Mouse (Mus musculus) layer of hippocampus, postnatal 10 days (tissue): ENCODE data around the gene Krt88. TPM values are rescaled to one million over a fixed set of nuclear protein-coding genes. Genes with fewer than 3 reads are reported as not detected.

ENCODE experiments used
- DNase-seq, 2 experiments: peaks; one replicate each; pipeline ENCODE4 v3.0.0; 2021; ENCODE audit warnings: low spot score in 2 of 2
- long read RNA-seq: library from polyadenylated mRNA; stranded (forward); transcript quantifications from one replicate; pipeline ENCODE4 v2.0.0, GENCODE M21; 2023
- total RNA-seq, 2 experiments: library from RNA; stranded (reverse); gene quantifications; 2 replicates each; pipeline ENCODE4 v1.2.3; 2021

The Krt88 gene
- not detected for total RNA-seq
- long read RNA-seq = 0 reads

DNA sequence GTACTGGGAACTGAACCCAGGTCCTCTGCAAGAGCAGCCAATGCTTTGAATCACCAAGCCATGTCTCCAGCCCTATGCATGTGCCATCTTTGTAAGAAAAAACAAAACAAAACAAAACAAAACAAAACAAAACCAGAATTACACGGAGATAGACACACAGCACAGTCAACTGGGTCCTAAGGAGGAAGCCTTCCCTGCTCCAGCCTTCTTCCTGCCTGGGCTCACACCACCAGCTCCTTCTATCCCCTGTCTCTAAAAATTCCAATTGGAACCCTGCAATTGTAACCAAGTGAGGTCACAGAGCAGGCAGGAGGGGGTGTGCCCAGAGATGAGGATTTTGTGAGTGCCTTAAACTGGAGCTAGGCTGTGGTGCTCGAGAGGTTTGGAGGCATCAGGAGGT lies at the start of gene Krt88:
Krt88 (plus strand) TSS at position 301 of the 400 bp plus-strand sequence.
- no peak for DNase-seq

DNA sequence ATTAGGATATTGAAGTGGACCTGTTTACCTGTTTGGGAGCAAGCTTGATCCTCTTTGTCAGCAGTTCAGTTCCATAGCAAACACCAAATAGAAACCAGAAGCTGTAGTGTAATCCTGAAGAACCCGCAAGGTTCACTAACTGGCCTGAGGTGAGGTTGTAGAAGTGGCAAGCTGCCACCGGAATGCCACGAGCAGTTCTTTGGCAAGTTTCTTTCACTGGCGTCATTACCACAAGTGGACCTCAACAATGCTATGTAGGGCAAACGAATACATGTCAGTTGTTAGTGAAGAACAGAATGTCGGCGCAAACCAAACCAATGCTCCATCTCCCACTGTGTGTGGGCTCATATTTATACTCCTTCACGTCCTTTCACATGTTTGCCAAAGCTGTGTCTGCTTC lies 49.3 kb upstream of the Krt88 start:
- DNase-seq = no peak

DNA sequence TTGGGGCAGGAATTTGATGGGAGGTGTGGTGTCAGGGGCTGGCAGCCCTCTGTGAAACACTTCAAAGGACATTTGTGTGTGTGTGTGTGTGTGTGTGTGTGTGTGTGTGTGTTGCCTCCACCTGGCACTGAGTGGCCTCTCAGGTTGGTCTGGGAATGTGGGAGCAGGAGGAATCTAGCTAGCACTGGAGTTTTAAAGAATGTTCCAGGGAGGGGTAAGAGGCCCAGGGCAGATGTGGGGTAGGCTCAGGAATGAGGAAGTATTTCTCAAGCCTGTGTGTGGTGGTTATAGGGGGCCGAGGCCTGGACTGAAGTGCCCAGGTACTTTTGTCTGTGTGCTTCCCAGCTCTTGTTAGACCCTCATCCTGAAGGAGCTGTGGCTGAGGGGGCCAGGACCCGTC lies 36.8 kb upstream of the Krt88 start, which contains the start of gene Krt7:
Krt7 (plus strand) TSS at position 269 of the 400 bp plus-strand sequence.
- no peak for DNase-seq

DNA sequence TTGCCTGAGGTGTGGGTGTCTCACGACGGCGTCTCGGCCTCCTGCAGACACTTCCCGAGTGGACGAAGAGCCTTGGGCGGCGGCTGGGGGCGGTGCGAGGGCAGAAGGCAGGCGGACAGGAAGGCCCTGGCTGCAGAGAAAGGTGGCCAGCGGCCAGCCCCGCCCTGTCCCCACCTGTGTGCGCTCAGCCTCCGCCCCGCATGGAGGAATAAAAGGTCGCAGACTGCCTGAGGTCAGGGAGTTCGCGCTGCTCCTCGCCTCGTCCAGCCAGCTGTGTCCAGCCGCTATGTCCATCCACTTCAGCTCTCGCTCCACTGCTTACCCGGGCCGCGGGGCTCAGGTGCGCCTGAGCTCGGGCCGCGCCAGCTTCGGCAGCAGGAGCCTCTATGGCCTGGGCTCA lies 35.4 kb upstream of the Krt88 start:
- DNase-seq = no peak

DNA sequence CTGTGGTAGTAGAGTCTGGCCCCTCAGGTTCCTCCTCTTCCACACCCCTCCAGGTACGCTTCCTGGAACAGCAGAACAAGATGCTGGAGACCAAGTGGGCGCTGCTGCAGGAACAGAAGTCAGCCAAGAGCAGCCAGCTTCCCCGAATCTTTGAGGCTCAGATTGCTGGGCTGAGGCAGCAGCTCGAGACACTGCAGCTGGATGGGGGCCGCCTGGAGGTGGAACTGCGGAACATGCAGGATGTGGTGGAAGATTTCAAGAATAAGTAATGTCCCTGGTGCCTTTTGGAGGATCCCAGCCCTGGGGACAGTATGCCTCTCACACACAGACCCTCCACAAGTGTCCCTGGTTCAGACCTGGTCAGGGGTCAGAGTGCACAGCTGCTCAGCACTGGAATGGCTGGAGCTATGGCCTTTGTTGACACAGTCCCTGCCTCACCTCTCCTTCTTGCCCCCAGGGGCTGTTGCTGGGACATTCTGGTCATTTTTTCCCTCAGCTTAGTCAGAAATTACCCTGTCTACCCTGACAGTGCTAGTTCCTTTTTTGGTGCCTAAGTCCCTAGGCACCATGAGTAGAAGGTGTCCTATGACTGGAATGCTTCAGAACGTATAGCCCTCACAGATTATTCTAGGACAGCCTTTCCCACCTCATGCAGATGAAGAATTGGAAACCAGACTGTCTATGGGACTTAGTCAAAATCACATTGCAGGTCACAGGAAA lies 33.5 kb upstream of the Krt88 start:
- no peak for DNase-seq

DNA sequence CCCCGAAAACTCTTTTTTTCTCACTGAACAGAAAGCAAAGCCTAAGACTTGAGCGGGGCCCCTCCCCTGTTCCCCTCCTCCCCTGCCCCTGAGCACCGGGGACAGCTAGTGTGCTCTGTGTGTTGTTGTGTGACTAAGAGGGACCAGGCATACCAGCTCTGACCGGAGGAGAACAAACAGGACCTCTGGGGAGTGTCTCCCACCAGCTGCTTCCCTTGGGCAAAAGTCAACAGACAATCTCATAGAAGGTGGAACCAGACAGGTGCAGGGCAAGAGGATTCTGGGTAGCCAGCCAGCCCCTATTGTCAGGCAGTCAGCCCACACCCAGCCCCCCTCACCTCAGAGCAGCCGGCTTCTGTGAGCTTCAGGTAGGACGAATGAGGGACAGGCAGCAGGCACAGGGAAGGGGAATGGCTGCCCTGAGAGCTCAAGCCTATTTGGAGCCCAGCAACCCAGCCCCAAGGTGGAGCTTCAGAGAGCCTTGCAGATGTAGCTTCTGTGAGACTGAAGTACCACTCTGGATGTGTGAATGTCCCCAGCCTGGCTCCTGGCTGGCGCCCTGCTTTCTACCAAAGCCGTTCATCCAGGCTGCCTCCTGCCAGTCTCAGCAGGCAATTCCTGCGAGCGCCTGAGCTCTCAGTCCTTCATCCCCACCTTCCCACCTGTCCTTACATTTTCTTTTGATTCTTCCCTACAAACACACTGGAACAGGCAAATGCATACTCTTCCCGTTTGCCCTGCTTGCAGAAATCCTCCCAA lies 32.6 kb upstream of the Krt88 start:
- DNase-seq = no peak

DNA sequence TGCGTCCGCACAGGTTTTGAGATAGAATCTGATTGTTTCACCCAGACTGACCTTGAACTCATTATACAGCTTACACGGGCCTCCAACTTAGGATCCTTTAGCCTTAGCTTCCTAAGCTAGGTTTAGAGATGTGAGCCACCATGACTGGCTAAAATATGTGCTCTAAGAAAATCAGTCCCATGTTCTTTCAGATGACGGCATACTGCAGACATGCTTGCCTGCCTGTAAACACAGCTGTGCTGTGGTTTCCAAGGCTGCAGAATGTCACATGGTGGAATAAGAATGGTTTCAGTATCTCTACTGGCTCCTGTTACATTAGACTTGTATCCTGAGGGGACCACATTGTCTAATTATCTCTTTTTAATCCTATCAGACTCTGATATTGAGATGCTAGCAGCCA lies 28.6 kb upstream of the Krt88 start:
- DNase-seq = no peak

DNA sequence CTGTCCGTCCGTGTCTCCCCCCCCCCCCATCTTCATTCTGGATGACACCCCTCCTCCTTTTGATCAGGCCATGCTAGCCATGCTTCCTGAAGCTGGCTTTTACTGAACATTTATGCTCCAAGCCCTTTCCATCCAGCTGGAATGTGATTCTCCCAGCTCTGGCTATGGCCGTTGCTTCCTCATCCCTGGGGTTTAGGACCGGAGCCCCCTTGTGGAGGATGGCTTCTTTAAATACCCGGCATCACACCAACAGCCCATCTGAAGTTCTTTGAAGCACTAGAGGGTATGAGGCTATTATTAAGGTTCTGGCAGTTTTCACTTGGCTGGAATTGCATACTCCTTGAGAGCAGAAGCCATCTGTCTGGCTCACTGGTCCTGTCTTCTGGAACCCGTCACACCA lies 26.6 kb upstream of the Krt88 start:
- peak; percentile 23 to 43 for DNase-seq

DNA sequence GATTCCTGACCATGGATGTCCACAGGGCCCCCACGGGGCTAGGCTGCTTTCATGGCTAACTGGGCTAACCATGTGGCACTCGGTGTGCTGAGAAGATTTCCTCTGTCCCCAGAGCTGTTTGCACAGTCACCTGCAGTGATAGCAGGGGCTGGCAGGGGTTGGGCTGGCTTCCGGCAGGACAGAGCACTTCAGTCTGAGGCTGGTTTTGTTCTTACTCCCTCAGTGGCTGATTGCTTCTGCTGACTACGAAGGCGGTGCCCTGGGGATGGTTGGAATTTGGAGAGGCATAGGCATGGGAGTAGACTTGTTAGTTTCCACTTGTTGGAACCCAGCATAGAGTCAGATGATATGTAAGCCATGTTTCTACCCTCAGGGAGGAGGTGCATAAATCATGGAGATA lies 22.6 kb upstream of the Krt88 start:
- DNase-seq = no peak

DNA sequence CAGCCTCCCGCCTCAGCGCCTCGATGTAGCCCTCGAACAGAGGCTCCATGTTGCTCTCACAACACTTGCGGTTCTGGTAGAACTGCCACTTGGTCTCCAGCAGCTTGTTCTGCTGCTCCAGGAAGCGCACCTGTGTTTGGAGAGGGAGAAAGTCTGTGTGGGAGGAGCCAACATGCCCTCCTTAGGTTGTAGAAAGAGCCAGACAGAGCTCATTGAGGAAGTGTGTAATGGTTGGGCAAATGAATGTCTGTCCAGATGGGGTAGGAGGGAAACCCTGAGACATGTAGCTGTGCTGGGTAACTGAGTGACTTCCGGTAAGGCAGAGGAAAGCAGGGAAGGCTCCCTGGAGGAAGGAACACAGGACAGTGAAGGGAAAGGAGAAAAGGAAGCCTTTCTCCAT lies 10.9 kb upstream of the Krt88 start:
- no peak for DNase-seq

DNA sequence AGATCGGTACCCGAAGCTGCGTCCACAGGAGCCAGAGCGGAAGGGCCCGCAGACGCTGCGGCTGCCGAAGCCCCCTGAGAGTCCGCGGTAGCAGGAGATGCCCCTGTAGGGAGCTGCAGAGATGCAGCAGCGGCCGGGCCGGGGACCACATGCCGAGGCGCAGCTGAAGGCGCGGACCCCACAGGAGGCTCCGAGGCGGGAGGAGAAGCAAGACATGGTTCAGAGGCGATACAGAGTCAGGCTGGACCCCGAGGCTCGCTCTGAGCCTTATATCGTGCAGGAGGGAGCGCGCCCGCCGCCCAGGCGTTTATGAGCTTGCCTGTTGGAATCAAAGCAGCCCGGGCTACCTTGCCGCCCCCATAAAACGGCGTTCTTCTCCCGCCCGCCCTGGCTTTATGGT lies 9.0 kb upstream of the Krt88 start, which contains the start of gene Krt87:
Krt87 (minus strand) TSS at position 250 of the 400 bp plus-strand sequence.
- DNase-seq = no peak

DNA sequence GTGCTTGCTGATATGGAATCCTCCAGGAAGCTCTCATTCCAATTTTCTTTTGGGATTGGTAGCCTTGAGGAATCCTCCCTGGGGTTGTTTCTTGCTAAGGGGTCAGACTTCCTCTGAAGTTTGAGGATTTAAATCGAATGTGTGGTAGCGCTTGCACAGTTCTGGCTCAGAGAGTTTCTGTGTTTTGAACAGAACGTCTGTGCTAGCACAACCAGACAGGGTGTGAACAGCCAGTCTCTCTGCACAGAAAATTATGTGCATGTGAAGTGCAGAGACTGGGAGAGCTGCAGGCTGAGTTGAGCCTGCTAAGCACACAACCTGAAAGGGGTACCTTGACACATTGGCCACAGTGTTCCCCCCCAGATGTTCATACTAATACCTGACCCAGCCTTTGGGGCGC lies 6.7 kb upstream of the Krt88 start:
- DNase-seq = no peak

DNA sequence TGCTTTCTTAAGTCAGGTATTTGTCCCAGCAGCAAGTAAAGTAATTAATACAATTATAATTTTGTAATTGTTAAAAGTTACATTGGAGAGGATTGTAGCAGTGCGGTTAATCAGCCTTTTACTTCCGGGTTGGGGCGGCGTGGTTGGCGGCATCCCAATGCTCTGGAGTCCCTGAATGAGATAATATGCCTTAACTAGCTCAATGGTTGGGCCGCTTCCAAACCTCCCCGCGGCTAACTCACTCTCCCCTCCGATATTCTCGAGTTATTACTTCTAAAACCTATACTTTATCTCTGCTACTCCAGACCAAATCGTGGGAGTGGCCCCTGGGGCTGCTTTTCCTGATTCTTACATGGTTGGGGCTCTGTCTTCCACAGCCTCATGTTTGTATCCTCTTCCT lies 972 bp upstream of the Krt88 start:
- DNase-seq = no peak

DNA sequence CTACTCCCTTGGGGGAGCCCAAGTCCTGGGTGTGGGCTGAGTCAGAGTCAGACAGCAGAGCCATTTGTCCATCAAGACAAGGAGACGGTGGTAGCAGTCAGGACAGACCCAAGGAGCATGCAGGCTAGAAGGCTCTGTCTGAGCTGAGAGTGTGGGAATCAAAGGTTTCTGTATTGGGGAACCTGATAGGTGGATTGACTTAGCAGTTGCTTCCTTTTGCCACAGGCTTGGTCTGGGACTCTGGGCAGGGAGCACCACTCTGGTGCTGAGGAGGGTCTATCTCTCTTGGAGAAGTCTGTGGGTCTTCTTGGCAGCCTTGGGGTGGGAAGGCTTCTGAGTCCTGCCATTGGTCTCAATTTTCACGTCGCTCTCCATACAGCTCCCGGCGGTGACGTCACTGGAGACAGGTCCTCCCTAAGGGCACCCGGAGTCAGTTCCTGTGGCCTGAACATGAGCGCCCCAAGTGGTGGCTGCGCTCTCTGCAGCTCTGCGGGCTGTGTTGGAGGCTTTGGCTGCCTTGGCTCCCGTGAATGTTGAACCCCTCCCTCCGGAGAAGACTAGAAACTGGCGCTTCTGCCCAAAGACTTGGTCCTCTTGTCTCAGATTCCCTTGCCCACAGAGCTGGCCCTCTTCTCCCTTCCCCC lies 5.7 kb downstream of the Krt88 start:
- DNase-seq = peak; percentile 79 to 83

DNA sequence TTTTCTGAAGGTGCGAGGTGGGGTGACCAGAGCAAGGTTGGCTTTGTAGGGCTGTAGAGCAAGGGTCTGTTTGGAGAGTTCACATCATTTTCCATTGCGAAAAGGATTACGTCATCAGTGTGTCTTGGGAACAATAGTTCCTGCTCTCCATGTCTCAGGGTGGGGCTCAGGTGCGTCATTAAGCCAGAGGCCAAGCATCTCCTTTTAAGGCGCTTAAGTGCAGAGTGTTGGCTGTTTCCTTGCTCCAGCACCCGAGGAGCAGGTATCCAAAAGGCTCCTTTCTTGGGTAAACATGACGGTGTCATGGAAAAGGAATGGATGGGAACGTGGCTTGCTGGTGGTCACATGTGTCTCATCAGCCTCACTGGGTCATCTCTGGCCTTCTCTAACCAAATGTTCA lies 7.2 kb downstream of the Krt88 start:
- no peak for DNase-seq

DNA sequence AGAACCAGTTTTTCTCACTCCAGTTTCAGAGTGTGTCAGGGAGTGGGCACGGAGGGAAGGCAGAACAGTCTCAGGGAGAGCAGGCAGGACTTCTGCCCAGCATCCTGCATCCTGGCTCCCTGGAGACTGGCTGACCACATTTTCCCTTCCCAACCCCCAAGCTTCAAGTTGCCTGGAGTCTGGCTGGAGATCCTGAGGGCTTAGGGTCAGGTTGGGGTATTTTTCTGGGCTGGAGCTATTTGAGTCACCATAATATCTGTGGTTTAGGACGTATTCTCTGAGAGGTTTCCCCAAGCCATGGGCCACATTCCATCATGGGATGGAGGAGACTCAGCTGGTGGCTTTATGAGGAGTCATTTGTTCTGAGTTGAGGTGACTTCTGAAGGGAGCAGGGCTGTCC lies 7.7 kb downstream of the Krt88 start:
- no peak for DNase-seq

DNA sequence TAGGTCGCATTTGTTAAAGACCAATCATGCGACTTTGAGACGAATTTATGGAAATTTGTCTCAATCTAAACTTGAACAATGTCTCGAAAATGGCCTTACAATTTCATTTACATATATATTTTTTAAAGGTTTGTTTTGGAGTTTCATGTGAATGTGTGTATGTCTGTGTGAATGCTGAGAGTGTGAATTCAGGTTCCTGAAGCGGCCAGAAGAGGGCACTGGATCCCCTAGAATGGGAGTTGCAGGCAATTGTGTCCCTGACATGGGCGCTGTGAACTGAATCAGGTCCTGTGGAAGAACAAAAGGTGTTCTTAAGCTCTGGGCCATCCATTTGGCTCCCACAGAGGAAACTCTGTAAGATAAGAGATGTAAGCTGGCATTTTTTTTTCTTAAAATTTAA lies 8.3 kb downstream of the Krt88 start:
- DNase-seq = no peak

DNA sequence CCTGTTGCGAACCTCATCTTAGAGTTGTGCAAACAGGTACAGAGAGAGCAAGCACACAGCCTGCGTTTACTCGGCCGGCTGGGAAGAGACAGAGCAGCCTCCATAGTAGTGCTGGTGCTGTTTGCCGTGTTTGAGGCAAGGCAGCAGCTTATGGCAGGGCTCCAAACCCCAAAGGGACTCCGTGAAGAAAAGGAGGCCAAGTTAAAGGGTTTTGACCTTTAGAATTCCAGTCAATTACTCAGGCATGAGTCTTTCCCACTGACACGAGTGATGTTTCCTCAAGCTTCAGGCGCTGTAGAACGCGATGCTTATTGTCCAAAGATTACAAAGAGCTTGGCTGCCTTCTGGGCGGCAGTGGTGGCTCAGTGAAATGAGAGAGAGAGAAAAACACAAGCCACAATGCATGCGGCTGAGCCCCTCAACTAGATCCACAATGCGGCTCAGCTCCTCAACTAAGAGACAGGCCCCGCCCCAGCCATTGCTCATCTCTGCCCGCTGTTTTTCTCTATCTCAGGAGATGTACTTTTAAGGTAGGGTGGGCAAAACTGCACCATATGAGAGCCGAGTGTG lies 10.9 kb downstream of the Krt88 start:
- DNase-seq = no peak

DNA sequence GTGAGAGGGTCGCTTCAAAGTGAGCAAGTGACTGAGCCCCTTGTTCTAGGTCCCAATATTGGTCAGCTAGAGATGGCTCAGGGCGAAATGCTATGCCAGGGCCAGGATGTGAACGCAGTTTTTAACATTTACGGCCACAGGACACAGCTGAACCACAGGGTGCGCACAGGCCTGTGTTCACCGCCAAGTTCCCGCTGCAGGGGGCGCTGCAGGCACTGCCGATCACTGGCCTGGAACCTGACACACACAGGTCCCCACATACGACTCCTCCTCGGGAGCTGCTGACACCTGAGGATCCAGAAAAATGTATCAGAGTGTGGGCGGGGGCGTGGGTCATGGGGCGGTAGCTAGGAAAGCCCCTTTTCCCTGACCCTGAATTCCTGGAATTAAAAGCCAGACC lies 11.7 kb downstream of the Krt88 start:
- DNase-seq = no peak

DNA sequence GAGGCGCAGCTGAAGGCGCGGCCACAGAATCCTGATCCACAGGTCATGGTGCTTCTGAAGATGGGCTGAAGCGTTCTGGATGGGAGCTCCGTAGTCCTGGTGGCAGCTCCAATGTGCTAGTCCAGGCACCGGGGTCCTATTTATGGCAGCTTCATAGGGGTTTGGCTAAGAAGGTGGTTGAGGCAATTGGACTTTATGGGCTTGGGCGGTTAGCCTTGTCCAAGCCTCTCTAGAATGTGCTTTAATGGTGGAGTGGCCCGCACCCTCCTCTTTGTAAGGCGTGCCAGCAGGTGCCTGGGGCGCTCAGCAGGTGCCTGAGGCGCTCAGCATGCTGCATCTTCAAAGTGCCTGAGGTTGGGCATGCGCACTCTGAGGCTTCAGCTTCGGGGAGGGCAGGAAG lies 16.1 kb downstream of the Krt88 start, which contains the start of gene Krt81:
Krt81 (minus strand) TSS at position 101 of the 400 bp plus-strand sequence.
- no peak for DNase-seq

DNA sequence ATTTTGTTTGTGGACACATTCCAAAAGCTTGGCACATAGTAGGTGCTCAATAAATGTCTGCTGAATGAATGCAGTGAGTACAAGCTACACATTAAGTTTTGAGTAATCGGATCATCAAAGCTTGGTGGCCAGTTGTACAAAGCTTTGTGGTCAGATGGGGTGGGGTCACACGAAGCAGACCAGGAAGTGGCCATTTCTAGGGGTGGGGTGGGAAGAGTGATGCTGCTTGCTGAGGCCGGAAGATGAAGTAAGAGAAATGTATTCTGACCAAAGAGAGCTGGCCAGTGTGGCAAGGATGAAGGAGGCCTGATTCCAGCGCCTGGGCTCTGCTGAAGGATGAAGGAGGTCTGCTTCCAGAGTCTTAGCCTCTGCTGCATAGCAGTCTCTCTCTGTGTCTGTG lies 21.5 kb downstream of the Krt88 start:
- no peak for DNase-seq
